Mouse (Mus musculus) erythroblast, embryonic 14.5 days (primary cell): ENCODE data around the gene Gjc1.

Experiments used
- GATA1 ChIP-seq: IDR thresholded peaks from 2 replicates; pipeline ENCODE4 v1.6.1; 2012; ENCODE audit warnings: low read length, inconsistent platforms, mixed read lengths
- TAL1 ChIP-seq: IDR thresholded peaks from 3 replicates; pipeline ENCODE4 v1.6.1; 2012; ENCODE audit warnings: low read length, inconsistent platforms, mixed read lengths

GRCm38 (mm10) chr11:102749712-102750111 is 69.8 kb downstream of the Gjc1 start:
- no peak for TF ChIP-seq TAL1
- no peak for TF ChIP-seq GATA1
